Mouse (Mus musculus): ENCODE measurements around the gene Capn11. TPM values are rescaled to one million over a fixed set of nuclear protein-coding genes. Genes with fewer than 3 reads are reported as not detected.
A peak's percentile ranks its signal among the peaks of the same experiment; 100 is the strongest.

Capn11 gene
- polyA plus RNA-seq, 1 experiment from 2014 or later = 0.72 TPM

DNA sequence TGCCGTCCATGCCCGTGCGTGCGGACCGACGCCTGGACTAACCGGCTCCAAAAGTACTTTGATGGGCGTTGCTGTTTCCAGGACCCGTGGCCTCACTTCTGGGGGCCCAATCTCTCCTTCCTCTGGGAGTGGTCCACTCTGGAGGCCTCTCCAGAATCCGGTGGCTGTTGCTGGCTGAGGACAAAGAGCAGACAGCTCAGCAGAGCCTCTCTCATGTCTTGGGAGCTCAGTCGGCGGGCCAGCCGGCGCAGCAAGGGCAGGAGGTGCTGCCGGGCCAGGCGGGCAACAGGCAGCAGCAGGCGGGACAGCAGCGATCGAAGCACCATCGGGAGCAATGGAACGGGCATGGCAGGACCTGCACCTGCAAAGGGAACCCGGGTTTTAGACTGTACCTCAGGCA, 57.8 kb downstream of the Capn11 start:
- Histone ChIP-seq H3K4me1 (peaks cover 27% of the 10 kb centered on the region), H3K9me3 (replicated peaks) (no peaks in the 10 kb centered on the region), H3K4me2 (no peak overlapping the region), H3K27ac (no peak overlapping the region), H3K36me3 (ENCODE audit: poor library complexity, severe bottlenecking) (no peaks in the 10 kb centered on the region), H3K27me3 (peaks cover 38% of the 10 kb centered on the region), H3K9ac (no peak overlapping the region), H3K4me3 (no peak overlapping the region)
- WGBS = 12% methylated on average over 22 of the region's 22 CpGs
- ATAC-seq = no peak

DNA sequence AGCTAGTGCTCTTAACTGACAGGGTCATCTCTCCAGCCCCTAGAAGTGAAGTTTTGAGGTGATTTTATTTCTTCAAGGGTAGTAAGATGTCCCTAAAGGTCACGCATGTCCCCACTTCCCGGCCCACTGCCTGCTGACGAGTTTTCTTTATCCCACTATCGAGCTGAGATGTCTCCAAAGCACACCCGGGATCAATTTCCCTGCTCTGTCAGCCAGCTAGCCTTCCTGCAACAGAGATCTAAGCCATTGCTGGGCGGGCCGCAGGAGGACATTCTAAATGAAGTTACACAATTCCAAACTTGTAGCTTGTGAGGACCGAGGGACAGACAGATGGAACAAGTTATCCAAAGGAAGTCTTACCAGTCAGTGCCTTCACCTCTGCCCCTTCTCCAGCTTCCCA, 58.9 kb downstream of the Capn11 start:
- H3K9me3 ChIP-seq (replicated peaks) = no peaks in the 10 kb centered on the region
- ATAC-seq = no peak

DNA sequence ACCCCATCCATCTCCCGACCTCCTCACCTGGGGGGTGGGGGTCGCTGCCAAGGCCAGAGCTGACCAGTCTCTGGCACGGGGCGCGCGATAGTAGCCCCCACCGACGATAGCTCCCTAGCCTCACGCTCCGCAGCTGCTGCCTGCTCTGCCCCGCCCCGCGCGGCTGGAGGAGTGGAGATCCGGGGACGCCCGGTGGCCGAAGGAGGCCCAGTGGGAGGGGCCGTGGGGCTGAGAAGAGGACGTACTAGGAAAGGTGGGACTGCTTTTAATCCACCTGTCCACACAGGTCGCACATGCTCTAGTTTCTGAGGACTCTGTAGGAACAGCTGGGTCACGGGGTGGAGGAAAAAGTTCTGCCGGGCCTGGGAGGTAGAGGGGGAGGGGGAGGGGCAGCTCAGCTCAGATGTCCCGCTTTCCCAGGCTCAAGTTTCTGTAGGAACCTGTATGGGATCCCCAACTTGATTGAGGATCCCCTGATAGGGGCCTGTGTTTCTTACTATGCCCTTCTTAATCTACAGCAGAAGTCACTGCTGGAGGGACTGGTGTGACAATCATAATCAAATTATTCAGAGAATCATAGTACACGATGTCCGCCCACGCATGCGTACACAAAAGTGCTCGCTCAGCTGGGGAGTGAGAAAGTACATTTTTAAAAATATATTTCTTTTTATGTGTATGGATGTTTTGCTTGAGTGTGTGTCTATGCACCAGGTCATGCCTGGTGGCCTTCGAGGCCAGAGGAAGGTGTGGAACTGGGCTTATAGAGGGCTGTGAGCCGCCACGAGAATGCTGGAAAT, 59.5 kb downstream of the Capn11 start, which contains the start of gene Slc29a1:
TSS of gene Slc29a1 (minus strand) at position 161 of the 797 bp plus-strand sequence.
- Histone ChIP-seq H3K27ac (no peak within 1 kb of the TSS), H3K4me3 (peak within 1 kb of the TSS; percentile 32), H3K4me1 (peaks cover 44% of the 10 kb centered on the region), H3K9me3 (replicated peaks) (no peaks in the 10 kb centered on the region), H3K36me3 (ENCODE audit: poor library complexity, severe bottlenecking) (no peaks in the 10 kb centered on the region), H3K9ac (peak within 1 kb of the TSS; percentile 55), H3K4me2 (peak within 1 kb of the TSS; percentile 62), H3K27me3 (peaks cover 38% of the 10 kb centered on the region)
- WGBS = 15% methylated on average over 31 of the region's 32 CpGs
- ATAC-seq = no peak

More for the DNA sequence above, 58.9 kb downstream of the Capn11 start:
- Histone ChIP-seq H3K27ac (no peak overlapping the region), H3K27me3 (peaks cover 38% of the 10 kb centered on the region), H3K4me2 (no peak overlapping the region), H3K9ac (no peak overlapping the region; the same call in 1 of the 2 replicates), H3K4me1 (peaks cover 38% of the 10 kb centered on the region), H3K36me3 (ENCODE audit: poor library complexity, severe bottlenecking) (no peaks in the 10 kb centered on the region), H3K4me3 (no peak overlapping the region)
- 60% methylated on average over 8 of the region's 8 CpGs for WGBS

DNA sequence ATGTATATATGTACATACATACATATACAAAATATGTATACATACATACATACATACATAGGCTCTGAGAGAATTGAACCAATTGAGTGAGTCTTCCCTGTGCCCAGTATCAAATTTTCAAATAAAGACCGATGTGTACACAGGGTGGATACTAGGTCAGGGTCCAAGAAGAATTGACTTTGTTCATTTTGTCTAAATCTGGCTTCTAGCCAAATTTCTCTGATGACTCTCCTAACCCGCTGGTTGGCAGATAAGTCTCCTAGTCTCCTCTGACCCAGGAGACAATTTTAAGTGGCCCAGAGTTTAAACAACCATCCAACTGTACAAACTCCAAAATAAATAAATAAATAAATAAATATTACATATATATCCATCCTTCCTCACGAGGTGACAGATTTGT, 60.2 kb downstream of the Capn11 start:
- peak overlapping the region; percentile 62 for H3K4me2 ChIP-seq
- H3K9ac ChIP-seq = peak overlapping the region; percentile 55; the same call in 1 of the 2 replicates
- ATAC-seq = no peak
- no peaks in the 10 kb centered on the region for H3K9me3 ChIP-seq (replicated peaks)
- no peaks in the 10 kb centered on the region for H3K36me3 ChIP-seq (ENCODE audit: poor library complexity, severe bottlenecking)
- WGBS = 36% methylated on average over 3 of the region's 3 CpGs
- H3K4me1 ChIP-seq = peaks cover 52% of the 10 kb centered on the region
- H3K27ac ChIP-seq = no peak overlapping the region
- H3K27me3 ChIP-seq = peaks cover 42% of the 10 kb centered on the region
- 0 out of 2 replicates have a peak overlapping the region, but pooled peaks have one; percentile 32 for H3K4me3 ChIP-seq

DNA sequence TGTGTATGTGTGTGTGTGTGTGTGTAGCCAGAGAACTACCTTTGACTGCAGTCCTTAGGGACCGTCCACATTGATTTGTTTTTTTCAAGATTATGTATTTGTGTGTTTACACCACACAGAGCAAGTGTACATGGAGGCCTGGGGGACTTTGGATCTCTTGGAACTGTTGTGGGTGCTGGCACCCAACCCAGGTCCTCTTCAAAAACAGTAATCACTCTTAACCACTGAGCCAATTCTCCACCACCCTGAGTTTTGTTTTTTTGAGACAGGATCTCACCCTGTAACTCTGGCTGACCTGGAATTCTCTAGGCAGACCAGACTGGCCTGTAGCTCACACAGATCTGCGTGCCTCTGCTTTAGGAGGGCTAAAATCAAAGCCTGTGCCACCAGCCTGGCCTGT, 60.7 kb downstream of the Capn11 start:
- 95% methylated on average over 2 of the region's 2 CpGs for WGBS
- Histone ChIP-seq H3K36me3 (ENCODE audit: poor library complexity, severe bottlenecking) (no peaks in the 10 kb centered on the region), H3K27me3 (peaks cover 43% of the 10 kb centered on the region)

DNA sequence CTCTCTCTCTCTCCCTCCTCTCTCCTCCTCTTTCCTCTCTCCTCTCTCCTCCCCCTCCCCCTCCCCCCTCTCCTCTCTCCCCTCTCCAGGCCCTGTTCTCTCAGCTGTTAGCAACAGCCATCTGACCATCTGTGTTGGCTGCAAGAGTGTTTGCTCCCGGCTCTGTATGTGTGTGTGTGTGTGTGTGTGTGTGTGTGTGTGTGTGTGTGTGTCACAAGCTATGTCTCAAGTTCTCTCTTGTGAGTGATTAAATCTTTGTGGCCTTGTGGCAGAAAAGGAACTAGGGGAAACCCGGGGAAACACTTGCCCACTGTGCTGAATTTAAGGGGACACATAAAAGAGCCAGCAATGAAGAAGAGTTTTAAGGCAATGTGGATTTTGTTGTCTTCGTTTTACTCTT, 61.3 kb downstream of the Capn11 start:
- peaks cover 63% of the 10 kb centered on the region for H3K4me1 ChIP-seq
- WGBS = 43% methylated on average over 3 of the region's 3 CpGs

More for the DNA sequence above, 60.7 kb downstream of the Capn11 start:
- Histone ChIP-seq H3K9ac (no peak overlapping the region), H3K4me2 (no peak overlapping the region), H3K4me3 (no peak overlapping the region), H3K4me1 (peaks cover 57% of the 10 kb centered on the region), H3K9me3 (replicated peaks) (no peaks in the 10 kb centered on the region), H3K27ac (no peak overlapping the region)
- ATAC-seq = no peak

DNA sequence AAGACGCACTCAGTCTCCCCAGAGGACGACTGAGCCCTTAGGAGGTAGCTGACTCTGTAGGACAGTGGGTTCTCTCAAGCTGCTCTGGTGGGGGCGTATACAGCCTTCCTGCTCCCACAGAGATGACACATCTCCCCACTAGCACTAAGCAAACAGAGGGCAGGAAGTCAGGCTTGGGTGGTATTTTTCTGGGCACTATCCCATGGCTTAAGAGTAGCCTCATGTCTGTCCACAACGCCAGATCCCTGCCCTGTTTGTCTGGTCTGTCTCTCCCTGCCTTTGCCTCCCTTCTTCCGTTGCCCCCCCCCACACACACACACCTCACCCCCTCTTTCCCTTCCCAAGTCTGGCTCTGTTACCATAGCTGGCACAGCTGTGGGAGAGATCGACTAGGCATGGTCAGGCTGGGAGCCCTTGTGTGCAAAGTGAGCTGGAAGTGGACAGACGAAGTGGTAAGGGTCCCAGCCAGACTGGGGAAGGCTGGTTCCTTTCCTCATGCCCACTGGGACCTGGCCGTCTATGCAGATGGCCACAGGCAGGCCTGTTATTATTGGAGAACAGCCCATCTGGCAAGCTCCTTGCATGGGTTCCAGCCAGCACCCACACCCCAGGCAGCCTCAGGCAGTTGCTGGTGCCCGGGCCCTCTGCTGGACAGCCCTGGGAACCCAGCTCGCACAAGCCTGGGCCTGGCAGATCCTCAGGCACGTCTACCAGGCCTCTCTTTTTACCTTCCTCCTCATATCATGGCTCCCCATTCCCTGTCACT, 62.3 kb downstream of the Capn11 start:
- no peaks in the 10 kb centered on the region for H3K9me3 ChIP-seq (replicated peaks)
- H3K9ac ChIP-seq = no peak overlapping the region
- no peak overlapping the region for H3K4me3 ChIP-seq
- peak; percentile 67 for ATAC-seq
- peaks cover 36% of the 10 kb centered on the region for H3K27me3 ChIP-seq
- 29% methylated on average over 11 of the region's 11 CpGs for WGBS
- H3K27ac ChIP-seq = peak overlapping the region; percentile 78
- no peaks in the 10 kb centered on the region for H3K36me3 ChIP-seq (ENCODE audit: poor library complexity, severe bottlenecking)
- H3K4me2 ChIP-seq = no peak overlapping the region; the same call in 1 of the 2 replicates
- H3K4me1 ChIP-seq = peaks cover 71% of the 10 kb centered on the region

More for the DNA sequence above, 61.3 kb downstream of the Capn11 start:
- Histone ChIP-seq H3K9me3 (replicated peaks) (no peaks in the 10 kb centered on the region), H3K27me3 (peaks cover 43% of the 10 kb centered on the region), H3K4me2 (no peak overlapping the region), H3K4me3 (no peak overlapping the region), H3K9ac (no peak overlapping the region), H3K27ac (no peak overlapping the region), H3K36me3 (ENCODE audit: poor library complexity, severe bottlenecking) (no peaks in the 10 kb centered on the region)
- ATAC-seq = 0 out of 2 replicates have a peak, but pooled peaks have one; percentile 26

DNA sequence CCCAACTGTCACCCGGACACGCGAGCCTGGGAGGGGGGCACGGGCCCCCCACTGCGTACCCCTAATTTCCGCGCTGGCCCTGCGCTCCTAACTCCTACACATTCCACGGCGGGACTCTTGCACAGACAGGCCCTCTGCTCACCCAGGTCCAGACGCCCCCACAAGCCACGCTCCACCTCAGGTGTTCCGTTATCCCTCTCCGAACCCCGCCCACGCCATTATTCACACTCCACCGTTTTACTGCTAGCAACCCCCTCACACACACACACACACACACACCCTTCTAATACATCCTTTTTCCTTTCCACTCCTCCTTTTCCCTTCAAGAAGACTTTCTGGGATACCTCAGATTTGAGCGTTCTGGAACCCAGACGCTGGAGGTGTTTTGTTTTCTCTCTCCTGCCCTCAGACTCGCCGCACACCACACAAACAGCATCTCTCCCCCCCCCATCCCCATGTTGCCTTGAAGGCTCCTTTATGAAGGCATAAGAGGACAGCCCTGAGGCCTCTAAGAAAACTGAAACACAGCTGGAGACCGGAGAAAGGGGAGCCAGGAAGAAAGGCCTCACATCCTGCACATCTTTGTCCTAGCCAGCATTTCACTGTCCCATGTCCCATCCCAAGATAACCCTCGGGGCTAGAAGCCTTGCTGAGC, 63.3 kb downstream of the Capn11 start:
- H3K9me3 ChIP-seq (replicated peaks) = no peaks in the 10 kb centered on the region
- WGBS = 3% methylated on average over 23 of the region's 23 CpGs
- peaks cover 64% of the 10 kb centered on the region for H3K4me1 ChIP-seq
- peak overlapping the region; percentile 35; the same call in 1 of the 2 replicates for H3K27ac ChIP-seq
- H3K4me3 ChIP-seq = peak overlapping the region; percentile 55
- H3K9ac ChIP-seq = peak overlapping the region; percentile 78
- H3K27me3 ChIP-seq = peaks cover 27% of the 10 kb centered on the region
- no peaks in the 10 kb centered on the region for H3K36me3 ChIP-seq (ENCODE audit: poor library complexity, severe bottlenecking)
- peak; percentile 25 for ATAC-seq
- peak overlapping the region; percentile 91 for H3K4me2 ChIP-seq

DNA sequence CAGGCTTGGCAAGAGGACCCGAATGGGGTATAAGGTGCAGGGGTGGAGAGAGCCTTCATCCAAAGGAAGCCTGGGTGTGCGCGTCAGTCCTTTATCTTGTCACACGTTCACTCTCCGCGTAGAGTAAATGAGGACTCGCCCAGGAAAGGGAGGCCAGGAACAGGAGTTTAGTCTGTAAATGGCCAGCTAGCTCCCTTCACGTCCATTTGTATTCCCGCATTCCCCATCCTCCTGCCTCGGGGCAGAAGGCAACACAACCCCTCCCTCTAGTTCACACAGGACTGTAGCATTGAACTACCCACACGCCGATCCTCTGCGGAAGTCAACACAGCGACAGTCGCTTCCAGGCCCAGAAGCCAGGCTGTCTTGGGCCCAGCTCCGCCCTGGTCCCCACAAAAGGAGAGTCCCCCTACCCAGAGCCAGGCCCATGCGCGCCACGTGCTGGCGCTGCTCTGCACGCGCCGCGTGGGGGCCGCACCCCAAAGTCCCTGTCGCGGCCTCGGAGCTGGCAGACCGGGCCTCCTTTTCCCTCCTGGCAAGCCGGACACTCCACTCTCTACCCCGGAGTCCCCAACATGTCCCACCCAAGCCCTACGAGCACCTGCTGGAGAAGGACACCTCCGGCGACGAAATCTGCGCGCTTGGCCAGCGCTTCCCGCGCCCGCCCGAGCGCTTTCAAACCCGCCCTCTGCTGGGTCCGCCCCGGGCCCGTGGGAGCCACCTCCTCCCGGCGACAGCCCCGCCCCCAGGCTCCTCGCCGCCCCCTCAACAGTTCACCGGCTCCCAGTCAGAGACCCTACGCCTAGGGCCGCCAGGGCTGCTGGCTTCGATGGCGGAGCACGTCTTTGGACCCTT, 64.0 kb downstream of the Capn11 start:
- Histone ChIP-seq H3K4me3 (peak overlapping the region; percentile 55), H3K4me2 (peak overlapping the region; percentile 91), H3K9me3 (replicated peaks) (no peaks in the 10 kb centered on the region), H3K9ac (peak overlapping the region; percentile 78), H3K4me1 (peaks cover 64% of the 10 kb centered on the region), H3K27ac (no peak overlapping the region), H3K36me3 (ENCODE audit: poor library complexity, severe bottlenecking) (peaks cover under 1% of the 10 kb centered on the region; the same call in 1 of the 2 replicates), H3K27me3 (peaks cover 19% of the 10 kb centered on the region)
- 1% methylated on average over 56 of the region's 58 CpGs for WGBS
- peak; percentile 82 for ATAC-seq

DNA sequence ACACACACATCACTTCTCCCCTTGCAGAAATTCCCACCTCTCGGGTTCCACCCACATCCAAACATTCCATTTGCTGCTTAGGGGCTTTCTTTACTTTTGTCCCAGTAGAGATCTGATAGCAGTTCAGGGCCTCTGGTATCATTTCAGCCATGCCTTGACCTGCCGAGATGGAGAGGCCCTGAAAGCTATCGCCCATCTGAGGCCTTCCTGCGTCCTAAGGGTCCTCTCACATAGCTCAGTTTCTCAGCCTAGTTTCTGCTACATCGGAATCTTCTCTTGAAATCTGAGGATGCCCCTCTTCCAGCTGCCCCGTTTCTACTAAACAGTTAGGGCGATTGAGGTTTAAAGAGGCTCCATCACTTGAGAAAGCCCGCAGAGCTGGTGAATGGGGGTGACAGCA, 64.9 kb downstream of the Capn11 start:
- peak overlapping the region; percentile 55 for H3K4me3 ChIP-seq
- H3K4me2 ChIP-seq = peak overlapping the region; percentile 91
- no peaks in the 10 kb centered on the region for H3K9me3 ChIP-seq (replicated peaks)
- H3K4me1 ChIP-seq = peaks cover 56% of the 10 kb centered on the region
- 0 out of 2 replicates have a peak overlapping the region, but pooled peaks have one; percentile 21 for H3K9ac ChIP-seq
- no peak for ATAC-seq
- H3K27me3 ChIP-seq = peaks cover 11% of the 10 kb centered on the region
- peaks cover 10% of the 10 kb centered on the region for H3K36me3 ChIP-seq (ENCODE audit: poor library complexity, severe bottlenecking)
- no peak overlapping the region for H3K27ac ChIP-seq
- WGBS = 41% methylated on average over 8 of the region's 8 CpGs

DNA sequence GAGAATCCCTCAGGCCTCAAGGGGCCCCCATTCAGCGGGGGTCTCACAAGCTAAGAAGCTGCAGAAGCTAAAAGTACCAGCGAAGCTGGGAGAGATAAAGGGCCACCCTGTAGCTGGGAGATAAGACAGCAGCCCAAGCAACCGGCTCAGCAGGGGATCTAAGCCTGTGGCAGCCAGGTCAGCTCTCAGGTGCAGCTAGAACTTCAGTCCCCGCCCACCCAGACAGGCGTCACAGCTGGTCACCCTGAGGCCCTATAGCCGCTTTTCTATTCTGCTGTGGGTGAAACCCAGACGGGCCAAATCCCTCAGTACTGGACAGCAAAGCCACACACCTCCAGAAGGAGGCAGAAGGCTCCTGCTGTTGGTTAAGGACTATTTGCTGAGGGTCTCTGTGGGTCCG, 65.6 kb downstream of the Capn11 start:
- ATAC-seq = no peak

More for the DNA sequence above, 65.6 kb downstream of the Capn11 start:
- Histone ChIP-seq H3K4me2 (peak overlapping the region; percentile 91), H3K36me3 (ENCODE audit: poor library complexity, severe bottlenecking) (peaks cover 10% of the 10 kb centered on the region), H3K9me3 (replicated peaks) (no peaks in the 10 kb centered on the region), H3K4me1 (peaks cover 54% of the 10 kb centered on the region), H3K9ac (peak overlapping the region; percentile 22; the same call in 1 of the 2 replicates), H3K27me3 (peaks cover 11% of the 10 kb centered on the region), H3K4me3 (peak overlapping the region; percentile 55; the same call in 1 of the 2 replicates), H3K27ac (no peak overlapping the region)
- WGBS = 16% methylated on average over 8 of the region's 8 CpGs

Measured in forebrain, embryonic 13.5 days (tissue).